Mouse (Mus musculus) olfactory bulb, adult 2 months (tissue): ENCODE measurements around the gene Adora2a.

Experiments used
- CTCF ChIP-seq: fragments of 200-500 bp; IDR thresholded peaks from 2 replicates; pipeline ENCODE4 v1.5.1; 2012; ENCODE audit warnings: low read depth, mild to moderate bottlenecking, low read length, moderate library complexity; ENCODE audit not compliant: insufficient read depth
- POLR2A ChIP-seq: fragments of 200-500 bp; IDR thresholded peaks from 2 replicates; pipeline ENCODE4 v1.6.1; 2012; ENCODE audit warnings: mild to moderate bottlenecking, low read depth, low read length, moderate library complexity; ENCODE audit not compliant: insufficient read depth

DNA sequence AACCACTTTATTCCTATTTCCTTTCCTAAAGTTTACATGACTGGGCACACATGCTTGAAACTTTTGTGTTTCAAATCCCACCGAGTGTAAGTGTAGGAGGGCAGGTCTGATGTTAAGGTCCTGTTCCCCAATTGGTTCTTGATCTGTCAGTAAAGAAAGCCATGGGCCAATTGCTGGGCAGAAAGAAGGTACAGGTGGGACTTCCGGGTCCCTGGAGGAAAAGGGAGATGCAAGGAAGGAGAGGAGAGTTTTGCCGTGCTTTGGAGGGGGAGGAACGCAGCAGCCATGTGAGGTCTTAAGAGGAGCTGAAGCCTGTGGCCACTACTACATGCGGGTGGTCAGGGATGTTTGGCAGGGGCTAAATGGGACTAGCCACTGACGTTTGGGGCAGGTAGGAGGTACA lies 48.6 kb downstream of the Adora2a start:
- no peak for TF ChIP-seq CTCF
- no peak for TF ChIP-seq POLR2A
